Mouse (Mus musculus): Measurements from ENCODE around the gene Tmem116.

- TF ChIP-seq CTCF (conservative IDR thresholded peaks at IDR 0.05; ENCODE audit: low read length) (peak; percentile 68), NANOG (IDR thresholded peaks at IDR 0.05; ENCODE audit: borderline replicate concordance, low read length) (no peak)
These were observed 82.8 kb downstream of the Tmem116 start for GRCm38 (mm10) chr5:121534521-121534920.

All from E14TG2a.4 (cell line).